Mouse (Mus musculus) hindbrain, embryonic 11.5 days (tissue): ENCODE results near the gene Vps41. TPM values are rescaled to one million over a fixed set of nuclear protein-coding genes. Genes with fewer than 3 reads are reported as not detected.
A peak's percentile ranks its signal among the peaks of the same experiment; 100 is the strongest.

Experiments
- ATAC-seq: fragments of 200-750 bp; cut with Nextera tagmentation; 2 replicates; pipeline ENCODE4 v1.8.0; 2017; ENCODE audit warnings: mild to moderate bottlenecking, moderate TSS enrichment, moderate library complexity; ENCODE audit not compliant: low FRiP score
- DNase-seq: peaks from one replicate; pipeline ENCODE4 v3.0.0-alpha.2; 2015; ENCODE audit warnings: low spot score
- H3K27ac ChIP-seq: fragments of 300-500 bp; sonication (generic); 2 replicates; pipeline ENCODE4 v1.5.1; 2014; ENCODE audit warnings: mild to moderate bottlenecking, low read depth, low read length
- H3K27me3 ChIP-seq: fragments of 300-500 bp; sonication (generic); 2 replicates; pipeline ENCODE4 v1.6.1; 2014; ENCODE audit warnings: mild to moderate bottlenecking, low read length, moderate library complexity, mixed read lengths; ENCODE audit not compliant: control insufficient read depth, insufficient read depth
- H3K36me3 ChIP-seq: fragments of 300-500 bp; sonication (generic); 2 replicates; pipeline ENCODE4 v1.6.1; 2014; ENCODE audit warnings: mild to moderate bottlenecking, low read length, moderate library complexity, mixed read lengths; ENCODE audit not compliant: control insufficient read depth, insufficient read depth
- H3K4me1 ChIP-seq: fragments of 300-500 bp; sonication (generic); replicated peaks from 2 replicates; pipeline ENCODE4 v1.6.1; 2014; ENCODE audit warnings: low read length, mixed read lengths; ENCODE audit not compliant: control insufficient read depth, insufficient read depth
- H3K4me2 ChIP-seq: fragments of 300-500 bp; sonication (generic); replicated peaks from 2 replicates; pipeline ENCODE4 v1.6.1; 2014; ENCODE audit warnings: mild to moderate bottlenecking, low read depth, low read length
- H3K4me3 ChIP-seq: fragments of 300-500 bp; sonication (generic); 2 replicates; pipeline ENCODE4 v1.5.1; 2014; ENCODE audit warnings: low read depth, low read length
- H3K9ac ChIP-seq: fragments of 300-500 bp; sonication (generic); 2 replicates; pipeline ENCODE4 v1.6.1; 2014; ENCODE audit warnings: low read depth, low read length
- H3K9me3 ChIP-seq: fragments of 300-500 bp; sonication (generic); 2 replicates; pipeline ENCODE4 v1.6.1; 2016; ENCODE audit warnings: low read length; ENCODE audit not compliant: control insufficient read depth
- WGBS: fragments of 180-500 bp; shearing (Covaris S2); extraction: QIAGEN DNeasy Blood & Tissue Kit; methylation state at CpG from one replicate; pipeline ENCODE4 v1.1.7; 2014; 5-methylcytosine and 5-hydroxymethylcytosine counted together
- polyA plus RNA-seq: library from polyadenylated mRNA; unstranded; fragments of >200 nt; fragmentation: Nextera tagmentation; extraction: Ambion mirVana; gene quantifications from 2 replicates; pipeline ENCODE4 v1.2.1, GENCODE M21; 2014

Gene Vps41
- polyA plus RNA-seq, 1 experiment from 2014 or later: 103 TPM

DNA sequence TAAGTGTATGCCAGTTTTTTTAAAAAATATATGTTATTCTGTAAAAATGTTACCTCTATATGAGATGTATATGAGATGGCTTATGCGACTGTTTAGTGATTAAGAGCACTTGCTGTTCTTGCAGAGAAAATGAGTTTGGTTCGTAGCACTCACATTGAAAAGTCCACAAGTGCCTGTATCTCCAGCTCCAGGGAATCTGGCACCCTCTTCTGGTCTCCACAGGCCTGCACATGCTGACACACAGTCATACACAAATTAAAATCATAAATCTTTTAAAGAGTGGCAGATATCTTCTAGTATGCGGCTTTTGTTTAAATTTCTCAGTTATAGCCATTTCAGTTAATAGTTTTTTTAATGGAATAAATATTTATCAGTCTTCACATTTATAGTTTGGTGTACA is 40.9 kb downstream of the Vps41 start:
- ATAC-seq: no peak
- 85% methylated on average over 3 of the region's 3 CpGs for WGBS

DNA sequence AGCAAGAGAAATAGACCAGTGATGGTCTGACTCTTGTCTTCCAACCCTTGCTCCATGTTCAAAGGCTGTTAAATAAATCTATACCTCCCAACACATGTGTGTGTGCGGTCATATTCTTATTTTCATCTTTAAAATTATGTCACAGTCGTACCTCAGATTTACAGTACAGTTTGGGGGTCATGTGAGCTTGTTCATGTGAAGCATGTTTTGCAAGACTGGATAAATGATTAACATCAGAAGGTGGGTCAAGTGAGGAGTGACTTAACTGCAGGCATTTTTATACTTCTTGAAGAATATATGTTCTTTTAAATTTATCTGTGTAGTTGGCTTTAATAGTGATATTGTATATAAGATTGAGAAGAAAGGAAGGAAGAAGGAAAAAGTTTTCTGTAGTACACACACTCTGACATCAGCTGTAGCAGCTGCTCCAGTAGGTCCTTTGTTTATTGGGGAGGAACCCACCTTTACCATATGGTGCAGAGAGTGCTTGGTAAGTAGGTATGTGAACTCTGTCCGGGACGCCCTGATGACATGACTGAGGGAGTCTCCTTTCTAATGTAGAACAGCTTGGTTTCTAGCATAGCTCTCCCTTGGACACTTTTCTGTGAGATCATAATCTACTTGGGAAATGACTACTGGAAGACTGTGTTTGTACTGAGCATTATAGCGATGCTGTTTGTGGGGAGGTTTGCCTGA is 42.4 kb downstream of the Vps41 start:
- no peak for DNase-seq
- 92% methylated on average over 5 of the region's 5 CpGs for WGBS

More for the DNA sequence above, 40.9 kb downstream of the Vps41 start:
- Histone ChIP-seq H3K36me3 (no peaks in the 10 kb centered on the region), H3K9ac (no peak overlapping the region), H3K9me3 (no peaks in the 10 kb centered on the region), H3K4me3 (no peak overlapping the region), H3K4me2 (no peak overlapping the region), H3K4me1 (no peaks in the 10 kb centered on the region), H3K27ac (no peak overlapping the region), H3K27me3 (no peaks in the 10 kb centered on the region)
- DNase-seq: no peak

DNA sequence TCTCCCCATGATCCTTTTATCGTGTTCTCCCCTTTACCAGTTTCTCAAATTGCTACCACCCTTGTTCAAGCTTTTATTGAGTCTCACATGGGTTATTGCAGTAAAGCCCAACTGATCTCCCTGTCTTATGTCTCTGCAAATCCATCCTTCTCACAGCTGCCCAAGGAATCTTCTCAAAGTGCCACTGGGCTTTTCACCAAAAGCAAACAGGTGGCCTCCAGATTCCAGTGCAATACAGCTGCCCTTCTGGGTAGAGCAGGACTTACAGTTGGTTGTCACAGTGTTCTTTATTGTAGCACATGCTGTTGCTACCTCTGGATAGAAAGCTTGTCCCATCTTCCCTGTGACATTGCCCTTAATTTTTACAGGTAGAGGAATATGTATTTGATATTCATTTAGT is 44.4 kb downstream of the Vps41 start:
- no peak for DNase-seq
- no peak overlapping the region for H3K9ac ChIP-seq
- WGBS: 52% methylated on average over 1 of the region's 1 CpGs

More for the DNA sequence above, 42.4 kb downstream of the Vps41 start:
- no peaks in the 10 kb centered on the region for H3K36me3 ChIP-seq
- ATAC-seq: no peak
- no peak overlapping the region for H3K27ac ChIP-seq
- no peaks in the 10 kb centered on the region for H3K27me3 ChIP-seq
- no peaks in the 10 kb centered on the region for H3K4me1 ChIP-seq
- H3K4me2 ChIP-seq: no peak overlapping the region
- no peaks in the 10 kb centered on the region for H3K9me3 ChIP-seq
- H3K9ac ChIP-seq: no peak overlapping the region
- no peak overlapping the region for H3K4me3 ChIP-seq

DNA sequence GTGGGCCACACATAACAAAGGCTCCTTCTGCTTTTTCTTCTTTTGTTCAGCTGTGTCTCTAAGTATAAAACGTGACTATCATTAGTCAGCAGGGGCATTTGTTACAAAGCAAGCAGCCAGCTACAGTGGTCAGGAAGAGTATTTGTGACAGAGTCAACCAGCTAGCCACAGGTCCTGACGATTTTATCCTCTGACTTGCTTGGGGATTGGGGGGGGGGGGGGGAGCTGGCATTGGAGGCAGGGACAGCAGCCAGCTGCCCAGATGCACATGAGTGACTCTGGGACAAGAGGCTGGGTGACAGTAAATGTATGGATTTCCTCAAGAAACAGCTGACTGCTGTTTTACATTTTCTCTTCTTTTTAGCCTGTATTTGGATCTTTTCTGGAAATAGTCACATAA is 50.8 kb downstream of the Vps41 start:
- WGBS: 14% methylated on average over 2 of the region's 2 CpGs
- ATAC-seq (0 out of 2 replicates have a peak, but pooled peaks have one; percentile 53), DNase-seq (peak; percentile 5)
- H3K9ac ChIP-seq: no peak overlapping the region
- H3K4me1 ChIP-seq: peaks cover 2% of the 10 kb centered on the region; the same call in 1 of the 2 replicates
- H3K27me3 ChIP-seq: no peaks in the 10 kb centered on the region
- H3K4me2 ChIP-seq: no peak overlapping the region
- no peaks in the 10 kb centered on the region for H3K9me3 ChIP-seq
- no peaks in the 10 kb centered on the region for H3K36me3 ChIP-seq
- H3K4me3 ChIP-seq: no peak overlapping the region
- H3K27ac ChIP-seq: no peak overlapping the region

More for the DNA sequence above, 44.4 kb downstream of the Vps41 start:
- Histone ChIP-seq H3K27ac (no peak overlapping the region), H3K4me1 (no peaks in the 10 kb centered on the region), H3K4me3 (no peak overlapping the region), H3K27me3 (no peaks in the 10 kb centered on the region), H3K9me3 (no peaks in the 10 kb centered on the region), H3K4me2 (no peak overlapping the region), H3K36me3 (no peaks in the 10 kb centered on the region)
- no peak for ATAC-seq

DNA sequence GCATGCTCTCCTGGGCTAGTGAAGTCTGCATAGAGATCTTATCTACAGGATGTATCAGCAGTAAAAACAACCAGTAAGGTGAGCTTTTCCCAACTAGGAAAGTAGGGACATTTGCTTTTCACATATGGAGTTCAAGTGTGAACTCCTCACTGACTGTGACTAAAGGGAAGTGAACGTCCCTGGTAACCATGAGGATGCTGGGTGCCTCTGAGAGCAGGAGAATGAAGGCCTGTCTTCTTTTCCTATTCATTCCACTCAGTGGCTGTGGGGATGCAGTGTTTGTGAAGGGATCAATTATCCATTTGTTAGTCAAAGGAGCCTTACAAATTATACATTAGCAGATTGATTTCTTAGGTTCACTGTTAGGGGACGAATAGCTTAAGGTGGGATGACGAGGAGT is 51.4 kb downstream of the Vps41 start:
- Histone ChIP-seq H3K9me3 (no peaks in the 10 kb centered on the region), H3K4me2 (no peak overlapping the region), H3K4me3 (no peak overlapping the region), H3K36me3 (no peaks in the 10 kb centered on the region), H3K4me1 (peaks cover 2% of the 10 kb centered on the region; the same call in 1 of the 2 replicates), H3K27me3 (no peaks in the 10 kb centered on the region), H3K9ac (0 out of 2 replicates have a peak overlapping the region, but pooled peaks have one; percentile 11), H3K27ac (no peak overlapping the region)
- 47% methylated on average over 3 of the region's 3 CpGs for WGBS
- ATAC-seq (peak; percentile 80), DNase-seq (peak; percentile 7)

DNA sequence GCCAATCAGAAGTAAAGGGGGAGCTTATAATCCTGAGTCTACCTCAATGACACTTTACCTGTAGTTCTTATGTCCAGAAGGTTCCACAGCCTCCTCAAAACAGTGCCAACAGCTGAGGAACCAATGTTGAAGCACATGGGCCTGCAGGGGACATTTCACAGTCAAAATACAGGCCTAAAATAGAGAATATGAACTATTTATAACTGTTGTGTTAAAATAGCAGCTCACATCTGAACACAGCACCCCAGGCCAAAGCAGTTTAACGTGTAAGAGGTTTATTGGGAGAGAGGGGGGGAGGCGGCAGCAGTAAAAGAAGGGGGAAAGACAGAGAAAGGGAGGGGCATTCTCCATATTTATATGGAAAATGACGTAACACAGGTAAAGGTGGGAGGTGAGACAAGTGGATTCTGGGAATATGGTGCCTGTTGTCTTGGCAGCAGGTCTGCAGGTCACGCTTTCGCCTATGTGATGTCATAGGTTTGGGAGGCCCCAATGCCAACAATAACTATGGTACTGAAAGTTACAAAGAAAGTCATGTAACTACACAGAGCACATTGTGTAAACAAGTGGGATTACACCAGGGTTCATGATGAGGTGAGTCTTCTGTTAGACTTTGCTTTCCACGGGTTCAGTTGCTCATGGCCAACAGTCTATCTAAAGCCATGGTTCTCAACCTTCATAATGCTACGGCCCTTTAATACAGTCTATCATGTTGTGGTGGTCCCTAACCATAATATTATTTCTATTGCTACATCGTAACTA is 56.5 kb downstream of the Vps41 start:
- no peaks in the 10 kb centered on the region; the same call in 1 of the 2 replicates for H3K4me1 ChIP-seq
- no peak overlapping the region for H3K27ac ChIP-seq
- H3K9me3 ChIP-seq: no peaks in the 10 kb centered on the region
- H3K4me2 ChIP-seq: no peak overlapping the region
- H3K36me3 ChIP-seq: no peaks in the 10 kb centered on the region
- WGBS: 96% methylated on average over 8 of the region's 8 CpGs
- no peaks in the 10 kb centered on the region for H3K27me3 ChIP-seq
- DNase-seq (no peak), ATAC-seq (no peak)
- H3K4me3 ChIP-seq: no peak overlapping the region
- H3K9ac ChIP-seq: no peak overlapping the region

DNA sequence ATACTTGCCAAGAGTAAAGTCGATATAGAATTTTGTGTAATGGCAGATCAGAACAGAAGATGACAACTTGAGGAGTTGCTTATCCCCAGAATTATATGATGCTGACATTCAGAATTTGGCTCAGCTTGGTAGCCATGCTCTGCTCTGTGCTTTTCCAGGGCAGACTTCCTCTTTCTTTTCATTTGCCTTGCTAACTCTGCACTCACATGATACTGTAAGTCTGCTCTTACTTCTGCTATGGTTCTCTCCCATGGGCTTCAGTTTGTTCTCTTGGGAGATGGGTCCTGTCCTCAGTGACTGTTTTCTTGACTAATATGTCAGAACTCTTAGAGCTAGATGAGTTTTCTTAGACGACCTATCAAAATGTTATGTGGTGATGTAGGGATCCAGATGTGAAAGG is 64.2 kb downstream of the Vps41 start:
- no peaks in the 10 kb centered on the region for H3K9me3 ChIP-seq
- no peak overlapping the region for H3K4me3 ChIP-seq
- H3K36me3 ChIP-seq: no peaks in the 10 kb centered on the region
- no peak overlapping the region for H3K9ac ChIP-seq
- no peaks in the 10 kb centered on the region for H3K4me1 ChIP-seq
- no peak overlapping the region for H3K4me2 ChIP-seq
- H3K27me3 ChIP-seq: no peaks in the 10 kb centered on the region
- ATAC-seq (no peak), DNase-seq (no peak)
- H3K27ac ChIP-seq: no peak overlapping the region
- WGBS: 84% methylated on average over 2 of the region's 2 CpGs

DNA sequence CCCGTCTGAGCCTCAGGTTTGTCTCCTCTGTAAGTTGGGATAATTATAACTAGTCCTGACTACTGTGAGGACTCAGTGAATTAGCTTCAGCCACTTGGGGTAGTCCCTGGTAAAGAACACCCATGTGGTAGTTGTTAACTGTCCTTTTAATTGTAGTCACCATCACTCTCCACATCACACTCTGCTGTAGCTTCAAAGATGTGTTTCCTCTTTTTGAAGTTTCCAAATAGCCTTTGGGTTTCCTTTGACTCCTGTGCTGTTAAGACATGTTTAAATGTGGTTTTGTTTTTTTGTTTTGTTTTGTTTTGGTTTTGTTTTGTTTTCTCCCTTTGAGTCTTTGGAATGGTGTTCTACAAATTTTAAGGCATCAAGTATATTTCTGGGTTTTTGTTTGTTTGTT is 68.6 kb downstream of the Vps41 start:
- Histone ChIP-seq H3K36me3 (no peaks in the 10 kb centered on the region), H3K9ac (no peak overlapping the region), H3K27me3 (no peaks in the 10 kb centered on the region), H3K4me3 (no peak overlapping the region), H3K27ac (no peak overlapping the region), H3K4me1 (no peaks in the 10 kb centered on the region), H3K4me2 (no peak overlapping the region), H3K9me3 (no peaks in the 10 kb centered on the region)
- DNase-seq (no peak), ATAC-seq (no peak)
- WGBS: 87% methylated on average over 1 of the region's 1 CpGs

DNA sequence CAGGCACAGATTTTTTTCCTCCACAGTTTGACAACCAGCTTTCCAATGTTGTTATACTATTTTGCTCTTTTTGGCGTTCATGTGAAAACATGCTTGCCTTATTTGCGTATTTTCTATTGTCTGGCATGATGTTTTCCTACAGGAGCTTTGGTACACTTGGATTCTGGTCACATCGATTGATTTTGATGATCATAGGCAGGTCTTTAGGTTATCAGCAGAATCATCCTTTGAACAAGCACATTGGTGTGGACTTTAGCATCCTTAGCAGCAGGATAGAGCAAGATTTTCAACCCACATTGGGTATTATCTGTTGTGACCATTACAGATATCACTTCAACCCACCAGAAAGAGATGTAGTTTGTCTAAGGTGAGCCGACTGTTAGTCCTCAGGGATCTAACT is 71.0 kb downstream of the Vps41 start:
- DNase-seq (no peak), ATAC-seq (no peak)
- 94% methylated on average over 4 of the region's 4 CpGs for WGBS
- Histone ChIP-seq H3K4me1 (no peaks in the 10 kb centered on the region), H3K9me3 (no peaks in the 10 kb centered on the region), H3K4me2 (no peak overlapping the region), H3K27ac (no peak overlapping the region), H3K36me3 (no peaks in the 10 kb centered on the region), H3K27me3 (no peaks in the 10 kb centered on the region), H3K9ac (no peak overlapping the region), H3K4me3 (no peak overlapping the region)
